Mouse (Mus musculus) subcutaneous adipose tissue, adult 2 months (tissue): ENCODE data around the gene Gba2. TPM values are rescaled to one million over a fixed set of nuclear protein-coding genes. Genes with fewer than 3 reads are reported as not detected.

ENCODE experiments used
- polyA plus RNA-seq: library from polyadenylated mRNA; depleted of rRNA; stranded (reverse); fragments of >200 nt; gene quantifications from 2 replicates; pipeline ENCODE4 v1.2.3, GENCODE M21; 2012; ENCODE audit warnings: low replicate concordance; rRNA removed

The Gba2 gene
- 29.8 and 35.8 TPM in 2 replicates for polyA plus RNA-seq

DNA sequence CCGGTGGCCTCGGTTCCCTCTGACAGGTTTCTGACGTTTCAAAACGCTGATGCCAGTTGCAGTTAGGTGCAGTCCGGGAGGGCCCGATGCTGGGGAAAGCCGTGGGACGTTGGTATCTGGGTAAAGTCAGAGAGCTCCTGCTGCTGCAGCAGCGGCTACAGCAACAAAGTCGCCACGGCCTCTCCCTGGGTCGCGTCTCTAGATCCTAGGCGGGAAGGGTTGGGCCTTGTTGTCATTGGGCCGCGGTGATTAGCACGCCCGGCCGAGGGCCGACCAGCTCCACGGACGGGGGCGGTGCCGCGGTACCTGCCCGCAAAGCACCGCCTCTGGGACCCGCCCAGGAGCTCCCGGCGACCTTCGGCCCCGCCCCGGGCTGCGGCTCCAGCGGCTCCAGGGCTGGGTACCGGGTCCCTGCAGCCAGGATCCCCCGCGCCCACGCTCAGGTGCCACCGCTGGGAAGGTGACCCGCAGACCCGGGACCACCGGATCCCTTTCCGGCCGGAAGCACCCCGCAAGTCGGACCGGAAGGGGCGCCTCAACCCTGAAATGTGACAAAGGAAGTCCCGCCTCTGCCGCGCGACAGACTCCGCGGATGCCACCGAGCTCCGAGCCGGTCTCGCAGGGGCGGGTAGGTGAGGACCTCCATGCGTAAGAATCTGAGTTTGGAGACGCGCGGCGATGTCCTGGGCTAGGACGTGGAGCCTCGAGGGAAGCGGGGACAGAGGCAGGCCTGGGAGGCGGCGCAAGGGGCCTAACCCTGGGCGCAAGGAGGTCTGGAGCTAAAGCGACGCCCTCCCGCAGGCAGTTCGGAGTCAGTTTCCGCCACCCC, at the start of gene Gba2, which contains the start of gene Rgp1:
TSS of gene Gba2 (minus strand) at position 498 of the 829 bp plus-strand sequence.
TSS of gene Rgp1 (plus strand) at position 340 of the 829 bp plus-strand sequence.

DNA sequence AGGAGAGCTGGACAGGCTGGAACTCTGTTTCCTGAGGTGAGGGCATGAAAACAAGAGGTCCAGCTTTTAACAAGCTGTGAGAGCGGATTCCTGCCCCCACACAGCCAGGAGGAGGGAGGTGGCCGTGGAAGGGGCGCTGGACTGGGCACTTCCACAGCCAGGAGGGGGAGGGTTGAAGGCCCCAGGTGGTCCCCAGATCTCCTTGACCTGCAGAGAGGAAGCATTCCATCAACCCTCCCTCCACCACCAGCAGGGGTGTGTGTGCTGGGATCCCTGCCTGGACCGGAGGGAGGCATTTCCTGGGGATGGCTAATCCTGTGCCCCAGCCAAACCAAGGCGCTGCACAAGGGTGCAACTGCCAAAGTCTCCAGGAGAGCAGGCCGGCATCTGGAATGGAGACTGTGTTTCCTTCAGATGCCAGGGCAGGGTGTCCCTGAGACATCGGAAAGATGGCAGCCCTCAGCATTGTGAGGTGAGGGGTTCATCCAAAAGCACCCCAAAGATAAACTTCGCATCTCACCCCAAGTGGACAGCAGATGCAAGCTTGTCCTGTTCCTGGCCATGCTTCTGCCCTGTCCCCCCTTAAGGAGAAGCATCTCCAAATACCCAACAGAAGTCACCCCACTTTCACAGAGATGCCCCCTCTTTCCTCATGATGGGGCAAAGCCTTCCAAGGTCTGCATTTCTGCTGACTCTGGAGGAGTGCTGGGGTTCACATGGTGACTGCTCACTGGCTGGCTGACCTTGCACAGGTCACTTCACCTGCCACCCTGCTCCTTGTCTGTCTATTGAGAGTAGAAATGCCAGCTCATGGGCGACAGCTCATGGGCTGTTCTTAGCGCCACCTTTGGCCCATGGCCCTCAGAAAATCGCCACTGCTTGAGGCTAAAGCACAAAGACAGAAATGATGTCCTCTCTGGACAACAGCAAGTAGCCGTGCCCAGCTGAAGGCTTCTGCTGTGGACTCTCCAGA, 6.1 kb upstream of the Gba2 start, which contains the start of gene Msmp:
TSS of gene Msmp (minus strand) at position 51 of the 973 bp plus-strand sequence.

DNA sequence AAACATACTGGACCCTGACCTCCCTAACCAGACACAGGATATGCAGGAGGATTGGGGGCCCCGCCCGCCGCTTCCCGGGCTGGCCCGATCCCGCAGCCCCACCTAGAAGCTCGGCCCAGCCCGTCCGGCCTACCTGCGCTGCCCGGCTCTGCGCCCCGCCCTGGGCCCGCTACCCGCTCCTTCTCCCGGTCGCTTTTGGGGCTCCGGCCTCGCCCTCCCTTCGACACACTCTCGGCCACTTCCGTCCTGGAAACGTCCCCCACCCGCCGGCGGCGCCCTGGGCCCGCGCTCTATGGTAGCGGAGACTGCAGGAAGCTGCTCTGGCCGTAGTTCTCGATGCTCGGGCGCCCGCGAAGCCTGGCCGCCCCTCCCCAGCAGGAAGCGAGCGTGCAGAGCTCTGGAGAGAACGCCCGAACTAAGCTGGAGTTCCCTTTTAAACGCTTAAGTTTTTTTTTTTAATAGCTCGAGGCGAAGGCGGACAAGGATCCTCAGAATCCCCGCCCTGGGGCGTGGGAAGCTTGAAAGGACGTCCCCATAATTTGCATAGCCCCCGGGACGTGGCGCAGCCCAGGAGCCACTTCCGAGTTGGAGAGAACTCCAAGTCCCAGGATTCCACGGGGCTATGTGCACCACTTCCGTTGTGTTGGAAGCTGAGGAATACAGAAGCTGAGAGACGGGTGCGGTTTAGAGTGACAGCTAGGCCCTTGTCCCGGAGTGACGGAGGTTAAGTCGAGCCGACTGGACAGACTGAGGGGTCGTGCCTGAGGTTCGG, 16.5 kb downstream of the Gba2 start, which contains the start of the genes Creb3 and Tln1:
TSS of gene Creb3 (plus strand) at position 336 of the 772 bp plus-strand sequence.
TSS of gene Tln1 (minus strand) at position 695 of the 772 bp plus-strand sequence.

Other genes with a start within 250 kb of the Gba2 start
- gene Rusc2, start 196.9 kb downstream of the Gba2 start, polyA plus RNA-seq: 22.3 and 32.3 TPM in 2 replicates
- gene Fam166b, start 149.7 kb downstream of the Gba2 start, polyA plus RNA-seq: 0.45 TPM in 1 of 2 replicates, not detected in the other
- 67.9 and 87.0 TPM in 2 replicates for gene Tesk1, start 136.9 kb downstream of the Gba2 start, polyA plus RNA-seq
- gene Cd72, start 124.2 kb downstream of the Gba2 start, polyA plus RNA-seq: 2.8 and 10.4 TPM in 2 replicates
- 0.40 and 0.73 TPM in 2 replicates for gene Sit1, start 95.1 kb downstream of the Gba2 start, polyA plus RNA-seq
- gene Ccdc107, start 86.0 kb downstream of the Gba2 start, polyA plus RNA-seq: 72.2 and 259 TPM in 2 replicates
- gene Arhgef39, start 79.2 kb downstream of the Gba2 start, polyA plus RNA-seq: 2.2 and 11.5 TPM in 2 replicates
- gene Car9, start 71.9 kb downstream of the Gba2 start, polyA plus RNA-seq: 0.26 and 1.6 TPM in 2 replicates
- gene Tpm2, start 55.1 kb downstream of the Gba2 start, polyA plus RNA-seq: 19.2 and 203 TPM in 2 replicates
- 63.4 and 86.6 TPM in 2 replicates for gene Creb3, start 16.5 kb downstream of the Gba2 start, polyA plus RNA-seq
- 119 and 185 TPM in 2 replicates for gene Tln1, start 16.2 kb downstream of the Gba2 start, polyA plus RNA-seq
- 73.9 and 79.3 TPM in 2 replicates for gene Rgp1, start 158 bp downstream of the Gba2 start, polyA plus RNA-seq
- 0.62 and 3.8 TPM in 2 replicates for gene Msmp, start 5.6 kb upstream of the Gba2 start, polyA plus RNA-seq
- gene Npr2, start 53.1 kb upstream of the Gba2 start, polyA plus RNA-seq: 94.7 and 95.6 TPM in 2 replicates
- 0.69 and 1.1 TPM in 2 replicates for gene Spag8, start 74.7 kb upstream of the Gba2 start, polyA plus RNA-seq
- 105 and 166 TPM in 2 replicates for gene Hint2, start 77.6 kb upstream of the Gba2 start, polyA plus RNA-seq
- 14.5 and 16.6 TPM in 2 replicates for gene Tmem8b, start 90.1 kb upstream of the Gba2 start, polyA plus RNA-seq
- 0.07 and 0.10 TPM in 2 replicates for gene Fam221b, start 90.3 kb upstream of the Gba2 start, polyA plus RNA-seq
- not detected in 2 replicates for gene Olfr70, start 121.9 kb upstream of the Gba2 start, polyA plus RNA-seq
- not detected in 2 replicates for gene Olfr71, start 131.4 kb upstream of the Gba2 start, polyA plus RNA-seq
- 8.2 and 78.2 TPM in 2 replicates for gene Hrct1, start 148.3 kb upstream of the Gba2 start, polyA plus RNA-seq
- gene Spaar, start 151.2 kb upstream of the Gba2 start, polyA plus RNA-seq: 3.1 and 20.2 TPM in 2 replicates
- 0.13 TPM in 1 of 2 replicates, not detected in the other for gene Olfr159, start 192.1 kb upstream of the Gba2 start, polyA plus RNA-seq
- not detected in 2 replicates for gene Olfr156, start 245.0 kb upstream of the Gba2 start, polyA plus RNA-seq